Mouse (Mus musculus) c-Kit-positive CD71-positive TER-119-negative erythroid progenitor cells, embryonic 14.5 days (primary cell): ENCODE results near the gene Tmem129.

Experiments
- DNase-seq: peaks from one replicate; pipeline ENCODE4 v3.0.0-alpha.2; 2013; ENCODE audit warnings: low read depth

Tmem129 gene

GRCm38 (mm10) chr5:33657787-33658663 lies at the start of gene Tmem129, which contains the start of gene Tacc3:
Gene Tmem129, minus strand, starts transcription at chr5:33658416.
Gene Tacc3, plus strand, starts transcription at chr5:33658128.
- peak; percentile 96 for DNase-seq

- no peak for DNase-seq
Observed at GRCm38 (mm10) chr5:33707163-33707562, 48.9 kb upstream of the Tmem129 start.

- no peak for DNase-seq
Observed at GRCm38 (mm10) chr5:33706350-33706629, 48.1 kb upstream of the Tmem129 start.

GRCm38 (mm10) chr5:33705612-33706349 lies 47.6 kb upstream of the Tmem129 start:
- no peak for DNase-seq

- DNase-seq = no peak
Observed at GRCm38 (mm10) chr5:33704945-33705611, 46.9 kb upstream of the Tmem129 start.

- no peak for DNase-seq
Observed at GRCm38 (mm10) chr5:33703999-33704398, 45.8 kb upstream of the Tmem129 start.

- no peak for DNase-seq
Observed at GRCm38 (mm10) chr5:33701832-33702231, 43.6 kb upstream of the Tmem129 start.

- no peak for DNase-seq
Observed at GRCm38 (mm10) chr5:33700010-33700409, 41.8 kb upstream of the Tmem129 start.

GRCm38 (mm10) chr5:33698669-33699068 lies 40.5 kb upstream of the Tmem129 start:
- DNase-seq = no peak

GRCm38 (mm10) chr5:33697947-33698512 lies 39.8 kb upstream of the Tmem129 start:
- no peak for DNase-seq

GRCm38 (mm10) chr5:33697534-33697933 lies 39.3 kb upstream of the Tmem129 start:
- no peak for DNase-seq

GRCm38 (mm10) chr5:33696430-33696829 lies 38.2 kb upstream of the Tmem129 start:
- no peak for DNase-seq

- DNase-seq = no peak
Observed at GRCm38 (mm10) chr5:33695718-33696121, 37.5 kb upstream of the Tmem129 start.

GRCm38 (mm10) chr5:33694848-33695717 lies 36.9 kb upstream of the Tmem129 start:
- no peak for DNase-seq

GRCm38 (mm10) chr5:33694461-33694847 lies 36.2 kb upstream of the Tmem129 start:
- DNase-seq = no peak

GRCm38 (mm10) chr5:33692393-33692792 lies 34.2 kb upstream of the Tmem129 start:
- DNase-seq = no peak

GRCm38 (mm10) chr5:33689852-33690645 lies 31.8 kb upstream of the Tmem129 start:
- no peak for DNase-seq

GRCm38 (mm10) chr5:33689221-33689844 lies 31.1 kb upstream of the Tmem129 start:
- no peak for DNase-seq

GRCm38 (mm10) chr5:33688278-33689220 lies 30.3 kb upstream of the Tmem129 start:
- DNase-seq = no peak
